Mouse (Mus musculus): ENCODE data around the gene Uba5. TPM values are rescaled to one million over a fixed set of nuclear protein-coding genes. Genes with fewer than 3 reads are reported as not detected.
A peak's percentile ranks its signal among the peaks of the same experiment; 100 is the strongest.

Uba5 gene
- polyA plus RNA-seq, 1 experiment from 2014 or later = 34.8 TPM

DNA sequence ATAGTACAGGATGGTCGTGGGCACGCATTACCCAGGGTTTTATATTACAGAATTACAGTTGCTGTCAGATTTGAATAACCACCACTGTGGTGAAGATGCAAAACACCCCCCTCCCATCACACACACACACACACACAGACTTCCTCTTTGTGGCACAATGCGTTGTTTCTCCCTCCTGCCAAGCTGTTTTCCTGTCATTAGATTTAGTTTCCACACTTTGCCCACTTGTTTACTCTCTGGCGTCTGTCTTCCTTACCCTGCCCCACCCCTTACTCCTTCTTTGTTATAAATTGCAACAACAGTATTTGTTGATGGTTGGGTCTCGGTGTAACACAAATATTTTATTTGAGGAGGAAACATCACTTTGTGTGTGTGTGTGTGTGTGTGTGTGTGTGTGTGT is 35.3 kb upstream of the Uba5 start:
- ATAC-seq (ENCODE audit: extremely low read depth, insufficient number of reproducible peaks, low FRiP score, low TSS enrichment) = no peak
- no peak overlapping the region for H3K4me3 ChIP-seq
- no peaks in the 10 kb centered on the region; the same call in 1 of the 2 replicates for H3K36me3 ChIP-seq
- no peaks in the 10 kb centered on the region for H3K27me3 ChIP-seq (replicated peaks)
- H3K4me1 ChIP-seq = peaks cover 17% of the 10 kb centered on the region
- no peak overlapping the region for H3K9ac ChIP-seq
- no peak overlapping the region for H3K4me2 ChIP-seq
- H3K27ac ChIP-seq (replicated peaks) = no peak overlapping the region
- no peaks in the 10 kb centered on the region for H3K9me3 ChIP-seq
- 55% methylated on average over 5 of the region's 5 CpGs for WGBS

DNA sequence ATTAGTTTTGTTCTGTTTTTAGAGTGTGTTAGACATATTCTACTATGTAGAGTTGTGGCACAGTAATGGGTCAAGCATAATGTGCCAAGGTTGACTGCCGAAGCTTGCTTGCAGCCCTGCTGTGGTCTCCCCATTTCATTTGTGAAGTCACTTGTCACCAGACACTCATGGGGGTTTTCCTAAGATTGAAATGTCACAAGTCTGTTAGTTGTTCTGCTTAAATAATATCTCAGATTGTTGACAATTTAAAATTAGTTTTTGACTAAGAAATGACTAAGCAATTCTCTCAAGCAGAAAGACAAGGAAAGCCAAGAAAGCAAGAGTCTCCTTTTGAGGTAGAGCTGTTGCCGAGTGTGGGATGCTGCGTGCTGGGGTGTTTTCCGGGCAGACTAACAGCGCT is 30.0 kb upstream of the Uba5 start:
- Histone ChIP-seq H3K36me3 (peaks cover 11% of the 10 kb centered on the region; the same call in 1 of the 2 replicates), H3K9ac (no peak overlapping the region), H3K4me1 (0 out of 2 replicates have a peak, but pooled peaks cover 3% of the 10 kb centered on the region), H3K9me3 (no peaks in the 10 kb centered on the region), H3K27me3 (replicated peaks) (no peaks in the 10 kb centered on the region), H3K4me2 (no peak overlapping the region), H3K4me3 (no peak overlapping the region), H3K27ac (replicated peaks) (no peak overlapping the region)
- WGBS = 85% methylated on average over 5 of the region's 5 CpGs
- no peak for ATAC-seq (ENCODE audit: extremely low read depth, insufficient number of reproducible peaks, low FRiP score, low TSS enrichment)

DNA sequence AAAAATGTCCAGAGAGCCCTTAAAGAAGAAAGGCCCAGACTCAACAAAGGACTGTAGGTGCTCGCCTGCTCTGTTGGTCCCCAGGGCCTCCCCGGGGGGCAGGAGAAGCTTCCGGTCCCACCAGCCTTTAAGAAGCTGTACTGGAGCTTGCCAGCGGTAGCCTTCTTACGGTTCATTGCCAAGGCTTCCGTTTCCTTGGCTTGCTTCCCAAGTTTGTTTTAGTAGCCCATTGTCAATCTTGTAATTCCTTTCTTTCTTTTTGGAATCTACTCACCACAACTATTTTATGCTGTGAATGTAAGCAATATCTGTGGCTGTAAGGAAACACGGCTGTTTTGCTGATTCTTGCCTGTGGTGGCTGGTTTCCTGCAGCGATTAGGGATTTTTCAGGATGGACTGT is 25.6 kb upstream of the Uba5 start:
- no peaks in the 10 kb centered on the region for H3K27me3 ChIP-seq (replicated peaks)
- H3K27ac ChIP-seq (replicated peaks) = peak overlapping the region; percentile 76
- WGBS = 58% methylated on average over 8 of the region's 8 CpGs
- no peak overlapping the region for H3K4me3 ChIP-seq
- no peaks in the 10 kb centered on the region for H3K9me3 ChIP-seq
- no peak overlapping the region for H3K9ac ChIP-seq
- H3K4me2 ChIP-seq = no peak overlapping the region
- no peak for ATAC-seq (ENCODE audit: extremely low read depth, insufficient number of reproducible peaks, low FRiP score, low TSS enrichment)
- H3K4me1 ChIP-seq = 0 out of 2 replicates have a peak, but pooled peaks cover 3% of the 10 kb centered on the region
- H3K36me3 ChIP-seq = peaks cover 28% of the 10 kb centered on the region

DNA sequence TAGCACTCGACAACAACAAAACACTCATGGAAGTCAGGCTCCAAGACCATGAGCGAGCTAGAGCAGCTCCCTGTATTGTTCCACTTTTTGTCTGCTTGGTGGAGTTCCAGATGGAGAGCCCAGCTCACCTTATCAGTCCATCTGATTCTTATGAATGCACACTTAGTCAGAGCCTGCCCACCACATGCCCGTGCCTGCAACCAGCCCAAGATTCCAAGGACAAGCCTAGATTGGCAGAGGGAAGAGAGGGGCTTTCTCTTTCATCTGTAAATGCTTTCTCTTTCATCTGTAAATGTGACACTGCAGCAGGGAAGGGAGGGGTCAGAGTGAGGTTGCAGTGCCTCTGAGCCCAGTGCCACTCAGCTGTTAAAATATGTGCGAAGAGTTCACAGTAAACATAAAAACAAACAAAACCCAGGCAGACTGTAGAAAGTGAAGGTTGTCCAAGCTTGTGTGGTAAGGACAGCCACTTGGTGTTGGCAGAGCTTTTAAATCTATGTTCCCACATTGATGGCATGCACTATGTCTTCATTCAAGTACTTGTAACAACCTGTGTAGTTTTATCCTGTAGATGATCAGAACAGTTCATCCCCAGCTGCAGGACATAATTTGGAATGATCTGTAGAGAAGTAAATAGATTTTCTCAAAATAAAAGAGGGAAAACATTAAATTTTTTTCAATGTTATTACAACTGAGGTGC is 22.9 kb upstream of the Uba5 start:
- H3K4me3 ChIP-seq = no peak overlapping the region
- ATAC-seq (ENCODE audit: extremely low read depth, insufficient number of reproducible peaks, low FRiP score, low TSS enrichment) = no peak
- no peak overlapping the region for H3K4me2 ChIP-seq
- H3K9ac ChIP-seq = no peak overlapping the region
- 0 out of 2 replicates have a peak, but pooled peaks cover 3% of the 10 kb centered on the region for H3K4me1 ChIP-seq
- no peaks in the 10 kb centered on the region for H3K9me3 ChIP-seq
- no peaks in the 10 kb centered on the region for H3K27me3 ChIP-seq (replicated peaks)
- WGBS = 62% methylated on average over 4 of the region's 4 CpGs
- H3K27ac ChIP-seq (replicated peaks) = no peak overlapping the region
- peaks cover 39% of the 10 kb centered on the region for H3K36me3 ChIP-seq

DNA sequence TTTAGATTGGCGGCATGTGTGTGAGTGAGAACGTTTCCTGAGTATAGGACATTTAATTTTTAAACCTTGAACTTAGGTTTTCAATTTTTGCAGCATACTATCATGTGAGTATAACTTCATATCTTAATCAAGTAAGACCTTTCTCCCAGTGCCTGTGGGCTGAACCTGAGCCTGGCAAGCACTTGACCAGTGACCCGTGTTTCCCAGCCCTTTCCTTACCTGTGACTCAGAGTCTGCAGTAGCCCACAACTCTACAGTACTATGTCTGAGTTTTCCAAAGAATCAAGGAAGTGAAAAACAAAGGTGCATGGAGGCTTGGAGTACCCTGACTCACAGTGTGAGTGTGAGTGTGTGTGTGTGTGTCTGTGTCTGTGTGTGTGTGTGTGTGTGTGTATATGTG is 17.1 kb upstream of the Uba5 start:
- H3K36me3 ChIP-seq = peaks cover 26% of the 10 kb centered on the region
- no peak overlapping the region for H3K4me3 ChIP-seq
- no peak overlapping the region for H3K27ac ChIP-seq (replicated peaks)
- H3K9ac ChIP-seq = no peak overlapping the region
- 65% methylated on average over 3 of the region's 3 CpGs for WGBS
- ATAC-seq (ENCODE audit: extremely low read depth, insufficient number of reproducible peaks, low FRiP score, low TSS enrichment) = no peak
- H3K4me2 ChIP-seq = no peak overlapping the region
- no peaks in the 10 kb centered on the region for H3K9me3 ChIP-seq
- H3K4me1 ChIP-seq = no peaks in the 10 kb centered on the region
- no peaks in the 10 kb centered on the region for H3K27me3 ChIP-seq (replicated peaks)

DNA sequence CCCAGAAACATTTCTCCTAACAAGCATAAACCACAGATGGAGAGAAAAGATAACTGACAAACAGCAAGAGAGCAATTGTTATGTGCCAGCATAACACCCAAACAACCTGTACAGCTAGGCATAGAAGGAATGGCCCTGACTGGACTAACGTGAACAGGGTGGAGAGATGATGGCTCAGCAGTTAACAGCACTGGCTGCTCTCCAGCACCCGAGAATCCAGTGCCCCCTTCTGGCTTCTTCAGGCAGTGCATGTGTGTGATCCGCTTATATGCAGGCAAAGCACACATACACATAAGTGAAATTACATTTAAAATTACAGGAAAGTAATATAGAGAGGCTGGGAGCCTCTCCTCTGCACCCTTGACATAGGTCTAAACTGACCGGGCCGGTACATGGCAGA is 16.4 kb upstream of the Uba5 start:
- no peak overlapping the region for H3K4me2 ChIP-seq
- no peak for ATAC-seq (ENCODE audit: extremely low read depth, insufficient number of reproducible peaks, low FRiP score, low TSS enrichment)
- WGBS = 49% methylated on average over 5 of the region's 5 CpGs
- no peak overlapping the region for H3K9ac ChIP-seq
- H3K9me3 ChIP-seq = no peaks in the 10 kb centered on the region
- no peaks in the 10 kb centered on the region for H3K4me1 ChIP-seq
- H3K36me3 ChIP-seq = peaks cover 22% of the 10 kb centered on the region
- no peak overlapping the region for H3K4me3 ChIP-seq
- no peak overlapping the region for H3K27ac ChIP-seq (replicated peaks)
- H3K27me3 ChIP-seq (replicated peaks) = no peaks in the 10 kb centered on the region

DNA sequence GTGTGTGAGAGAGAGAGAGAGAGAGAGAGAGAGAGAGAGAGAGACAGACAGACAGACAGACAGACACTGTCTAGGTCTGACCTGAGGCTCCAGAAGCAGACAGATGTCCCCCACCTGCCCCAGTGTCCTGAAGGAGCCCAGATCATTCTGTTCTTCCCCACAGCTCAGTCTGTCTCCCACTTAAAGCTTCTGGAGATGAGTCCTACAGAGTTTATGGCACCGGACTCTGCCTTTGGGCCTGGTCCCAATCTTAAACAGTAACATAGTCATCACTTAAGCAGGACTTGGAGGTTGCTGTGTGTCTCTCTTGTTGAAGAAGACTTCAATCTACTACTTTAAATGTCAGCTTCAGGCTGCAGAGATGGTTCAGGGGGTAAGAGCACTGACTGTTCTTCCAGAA is 15.8 kb upstream of the Uba5 start:
- Histone ChIP-seq H3K4me1 (no peaks in the 10 kb centered on the region), H3K9ac (no peak overlapping the region), H3K4me3 (no peak overlapping the region), H3K27me3 (replicated peaks) (no peaks in the 10 kb centered on the region), H3K9me3 (no peaks in the 10 kb centered on the region), H3K36me3 (peaks cover 16% of the 10 kb centered on the region; the same call in 1 of the 2 replicates), H3K4me2 (no peak overlapping the region), H3K27ac (replicated peaks) (no peak overlapping the region)
- 88% methylated on average over 1 of the region's 1 CpGs for WGBS
- ATAC-seq (ENCODE audit: extremely low read depth, insufficient number of reproducible peaks, low FRiP score, low TSS enrichment) = no peak

DNA sequence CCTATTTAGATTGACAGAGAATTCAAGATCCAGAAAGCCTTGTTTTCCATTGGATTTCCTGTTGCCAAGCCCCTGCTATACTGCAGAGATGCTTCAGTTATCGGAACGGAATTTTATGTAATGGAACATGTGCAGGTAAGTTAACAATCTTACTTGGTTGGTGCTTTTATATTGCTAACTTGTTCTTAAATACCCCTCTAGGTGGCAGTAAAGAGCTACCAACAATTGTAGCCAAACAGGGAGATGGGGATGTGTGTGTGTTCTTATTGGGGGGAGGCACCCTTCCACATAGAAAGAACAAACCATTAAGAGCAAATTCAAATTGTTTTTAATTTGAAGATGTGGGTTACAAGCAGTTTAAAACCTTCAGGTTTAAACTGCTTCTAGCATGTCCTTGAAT is 12.9 kb upstream of the Uba5 start:
- ATAC-seq (ENCODE audit: extremely low read depth, insufficient number of reproducible peaks, low FRiP score, low TSS enrichment) = no peak
- H3K4me3 ChIP-seq = no peak overlapping the region
- no peaks in the 10 kb centered on the region for H3K4me1 ChIP-seq
- H3K27me3 ChIP-seq (replicated peaks) = no peaks in the 10 kb centered on the region
- H3K4me2 ChIP-seq = no peak overlapping the region
- no peaks in the 10 kb centered on the region for H3K9me3 ChIP-seq
- 65% methylated on average over 2 of the region's 2 CpGs for WGBS
- H3K9ac ChIP-seq = no peak overlapping the region
- H3K36me3 ChIP-seq = no peaks in the 10 kb centered on the region
- no peak overlapping the region for H3K27ac ChIP-seq (replicated peaks)

DNA sequence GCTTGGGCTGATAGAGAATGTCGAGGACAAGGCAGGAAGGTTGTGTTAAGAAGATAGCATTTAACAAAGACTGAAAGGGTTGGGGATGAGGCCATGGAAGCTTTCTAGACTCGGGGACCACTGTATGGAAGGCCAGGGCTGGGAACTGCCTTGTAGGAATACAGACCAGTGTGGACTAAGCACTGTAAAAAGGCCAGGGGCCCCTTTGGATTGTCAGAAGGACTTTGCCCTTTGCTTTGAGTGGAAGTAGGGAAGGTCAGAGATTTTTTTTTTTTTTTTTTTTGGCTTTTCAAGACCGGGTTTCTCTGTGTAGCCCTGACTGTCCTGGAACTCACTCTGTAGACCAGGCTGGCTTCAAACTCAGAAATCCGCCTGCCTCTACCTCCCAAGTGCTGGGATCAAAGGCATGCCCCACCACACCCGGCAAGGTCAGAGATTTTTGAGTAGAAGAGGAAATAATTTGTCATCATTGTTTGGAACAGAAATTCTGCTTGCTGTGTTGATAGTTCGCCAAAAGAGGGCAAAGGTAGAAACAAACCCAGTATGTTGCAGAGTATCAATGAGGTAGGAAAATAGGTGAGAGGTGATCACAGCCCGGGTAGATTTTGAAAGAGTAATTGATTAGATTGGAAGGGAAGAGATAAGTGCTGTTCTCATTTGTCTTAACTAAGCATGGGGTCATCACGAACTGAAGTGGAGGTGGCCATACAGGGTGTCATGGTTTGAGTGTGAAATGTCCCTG is 8.1 kb upstream of the Uba5 start:
- Histone ChIP-seq H3K4me1 (no peaks in the 10 kb centered on the region), H3K27ac (replicated peaks) (no peak overlapping the region), H3K4me2 (no peak overlapping the region), H3K27me3 (replicated peaks) (no peaks in the 10 kb centered on the region), H3K9me3 (no peaks in the 10 kb centered on the region), H3K4me3 (no peak overlapping the region), H3K9ac (no peak overlapping the region), H3K36me3 (no peaks in the 10 kb centered on the region)
- ATAC-seq (ENCODE audit: extremely low read depth, insufficient number of reproducible peaks, low FRiP score, low TSS enrichment) = no peak
- WGBS = 64% methylated on average over 8 of the region's 8 CpGs

DNA sequence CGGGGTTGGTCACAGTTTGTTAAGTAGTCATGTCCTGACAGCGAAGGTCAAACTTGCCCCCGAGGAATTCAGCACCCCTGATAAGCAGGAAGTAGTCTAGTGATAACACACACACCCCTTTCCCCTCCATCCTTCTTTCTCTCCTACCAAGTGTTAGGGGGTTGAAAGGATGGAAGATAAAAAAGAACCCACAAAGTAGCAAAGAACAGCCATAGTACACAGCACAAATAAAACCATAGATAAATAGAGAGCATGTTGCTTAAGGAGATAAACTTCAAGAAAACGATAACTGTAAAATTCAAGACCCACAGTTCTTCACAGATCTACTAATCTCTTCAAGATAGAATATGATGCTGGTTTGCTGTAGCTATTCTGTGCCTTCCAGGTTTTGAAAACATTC is 7.3 kb upstream of the Uba5 start:
- Histone ChIP-seq H3K9me3 (no peaks in the 10 kb centered on the region), H3K4me1 (no peaks in the 10 kb centered on the region), H3K36me3 (no peaks in the 10 kb centered on the region), H3K4me2 (no peak overlapping the region), H3K27me3 (replicated peaks) (no peaks in the 10 kb centered on the region), H3K9ac (no peak overlapping the region), H3K27ac (replicated peaks) (no peak overlapping the region), H3K4me3 (no peak overlapping the region)
- 34% methylated on average over 4 of the region's 4 CpGs for WGBS
- ATAC-seq (ENCODE audit: extremely low read depth, insufficient number of reproducible peaks, low FRiP score, low TSS enrichment) = no peak

DNA sequence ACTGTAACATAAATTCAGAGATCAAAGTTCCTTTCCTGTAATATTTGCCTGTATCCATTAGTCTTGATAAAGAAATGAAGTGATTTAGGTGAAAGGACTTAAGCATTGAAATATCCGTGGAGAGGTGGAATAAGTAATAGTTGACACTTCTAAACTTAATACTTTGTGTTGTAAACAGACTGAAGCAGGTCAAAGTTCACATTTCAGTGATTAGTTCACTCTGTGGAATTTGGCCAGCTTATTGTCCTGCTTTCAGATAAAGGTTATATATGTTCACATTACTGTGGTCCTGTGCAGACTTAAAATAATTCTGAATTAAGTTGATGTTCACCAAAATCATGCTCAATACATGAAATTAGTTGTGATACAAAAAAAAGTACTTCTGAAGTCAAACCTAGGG is 1.6 kb upstream of the Uba5 start:
- Histone ChIP-seq H3K27me3 (replicated peaks) (no peaks in the 10 kb centered on the region), H3K9me3 (no peaks in the 10 kb centered on the region), H3K4me2 (no peak overlapping the region), H3K27ac (replicated peaks) (no peak overlapping the region), H3K4me3 (no peak overlapping the region), H3K36me3 (peaks cover 17% of the 10 kb centered on the region), H3K4me1 (peaks cover 24% of the 10 kb centered on the region), H3K9ac (no peak overlapping the region)
- WGBS = 21% methylated on average over 1 of the region's 1 CpGs
- no peak for ATAC-seq (ENCODE audit: extremely low read depth, insufficient number of reproducible peaks, low FRiP score, low TSS enrichment)
